Mouse (Mus musculus): Measurements from ENCODE around the gene Poglut1.

The Poglut1 gene

DNA sequence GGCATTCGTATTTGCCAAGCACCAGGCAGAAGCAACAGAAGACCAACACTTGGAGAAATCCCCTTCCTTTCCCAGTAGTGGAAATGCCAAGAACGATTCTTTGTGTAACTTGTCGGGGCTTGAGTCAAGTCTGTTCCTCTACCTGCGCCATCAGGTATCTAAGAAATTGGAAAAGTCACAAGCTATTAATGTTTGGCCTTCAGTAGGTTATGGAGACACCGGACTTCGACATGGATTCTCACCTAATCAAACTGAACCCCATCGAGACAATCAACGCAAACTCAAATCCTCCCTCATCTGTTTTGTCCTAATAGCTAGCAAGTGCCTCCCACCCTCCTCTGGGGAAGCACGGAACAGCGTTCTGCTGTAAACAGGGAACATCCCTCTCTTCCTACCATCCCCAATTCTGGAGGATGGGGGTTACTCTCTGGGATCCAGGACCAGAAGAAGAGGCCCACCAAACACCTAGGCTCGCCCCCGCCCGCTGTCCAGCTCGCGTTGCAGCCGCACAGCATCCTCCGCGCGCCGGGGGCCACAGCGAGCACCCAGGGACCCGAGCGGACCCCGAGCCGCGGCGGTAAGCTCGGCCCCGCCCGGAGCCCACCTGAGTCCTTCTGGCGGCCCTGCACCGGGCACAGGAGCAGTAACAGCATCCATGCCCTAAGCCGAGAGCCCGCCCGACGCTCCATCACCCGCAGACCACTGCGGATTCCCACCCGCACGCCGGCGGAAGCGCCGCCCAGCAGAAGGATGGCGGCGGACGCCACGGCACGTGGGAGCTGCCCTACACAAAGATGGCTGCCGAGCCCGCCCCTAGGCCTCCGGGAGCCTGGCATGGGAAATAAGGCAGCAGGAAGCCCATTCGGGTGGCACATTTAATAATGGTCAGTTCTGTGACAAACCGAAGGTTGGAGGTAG is at the start of gene Poglut1:
TSS of gene Poglut1 (minus strand) at position 780 of the 918 bp plus-strand sequence.
- peak; percentile 67 for DNase-seq (ENCODE audit: low read depth, low spot score)

DNA sequence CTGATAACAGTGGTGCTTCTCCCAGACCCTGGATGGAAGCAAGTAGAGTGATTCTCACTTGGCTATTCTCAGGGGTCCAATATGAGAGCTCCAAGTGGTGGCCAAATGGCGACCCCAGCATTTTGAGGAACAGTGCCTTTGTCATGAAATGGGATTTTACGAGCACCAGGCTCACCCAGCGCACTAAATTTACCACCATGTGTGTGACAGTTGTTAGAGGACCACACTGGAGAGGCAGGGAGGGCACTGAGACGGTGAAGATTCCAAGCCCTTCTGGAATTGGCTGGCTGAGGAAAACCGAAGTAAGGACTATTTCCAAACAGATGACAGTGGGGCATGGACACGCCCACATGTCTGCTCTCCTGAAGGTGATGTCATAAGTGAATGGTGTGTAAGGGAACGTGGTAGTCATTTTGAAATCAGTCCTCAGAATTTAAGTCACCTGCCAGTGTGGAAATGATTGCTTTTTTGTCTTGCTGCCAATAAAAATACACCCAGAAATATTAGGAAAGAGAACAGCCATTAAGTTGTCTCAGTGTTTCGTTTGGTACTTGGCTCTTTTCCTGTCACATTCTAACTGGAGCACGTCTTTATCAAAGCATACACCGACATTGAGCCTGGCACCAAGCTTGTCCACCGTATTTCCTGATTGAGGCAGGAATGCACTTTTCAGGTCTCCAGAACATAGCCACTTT is 49.1 kb upstream of the Poglut1 start:
- no peak for DNase-seq (ENCODE audit: low read depth, low spot score)

- no peak for DNase-seq (ENCODE audit: low read depth, low spot score)
Measured at GRCm38 (mm10) chr16:38596651-38597050, 46.6 kb upstream of the Poglut1 start.

- DNase-seq (ENCODE audit: low read depth, low spot score), result no peak
Measured at GRCm38 (mm10) chr16:38596099-38596498, 46.0 kb upstream of the Poglut1 start.

- DNase-seq (ENCODE audit: low read depth, low spot score), result no peak
Measured at GRCm38 (mm10) chr16:38594435-38594834, 44.4 kb upstream of the Poglut1 start.

GRCm38 (mm10) chr16:38592946-38593345 is 42.9 kb upstream of the Poglut1 start:
- DNase-seq (ENCODE audit: low read depth, low spot score), result no peak

GRCm38 (mm10) chr16:38592026-38592678 is 42.1 kb upstream of the Poglut1 start:
- peak; percentile 14 for DNase-seq (ENCODE audit: low read depth, low spot score)

GRCm38 (mm10) chr16:38591506-38591905 is 41.4 kb upstream of the Poglut1 start:
- no peak for DNase-seq (ENCODE audit: low read depth, low spot score)

- no peak for DNase-seq (ENCODE audit: low read depth, low spot score)
Measured at GRCm38 (mm10) chr16:38587572-38587971, 37.5 kb upstream of the Poglut1 start.

DNA sequence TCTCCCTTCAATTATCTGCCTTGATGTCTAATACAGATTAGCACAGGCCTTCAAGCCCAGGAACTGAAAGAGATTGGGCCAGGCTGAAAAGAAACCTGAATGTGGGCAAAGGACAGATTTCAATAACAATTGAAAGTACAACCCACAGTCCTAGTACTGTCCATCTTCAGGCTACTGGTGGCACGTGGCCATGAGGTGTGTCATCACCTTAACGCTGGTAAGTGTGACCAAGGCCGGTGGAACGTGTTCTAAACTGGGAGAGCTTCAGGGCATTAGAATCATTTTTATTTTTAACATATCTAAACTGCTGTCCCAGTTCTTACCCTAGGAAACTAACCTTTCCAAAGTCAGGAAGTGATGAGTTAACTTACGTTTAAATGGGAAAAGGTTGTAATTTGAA is 37.1 kb upstream of the Poglut1 start:
- no peak for DNase-seq (ENCODE audit: low read depth, low spot score)

DNA sequence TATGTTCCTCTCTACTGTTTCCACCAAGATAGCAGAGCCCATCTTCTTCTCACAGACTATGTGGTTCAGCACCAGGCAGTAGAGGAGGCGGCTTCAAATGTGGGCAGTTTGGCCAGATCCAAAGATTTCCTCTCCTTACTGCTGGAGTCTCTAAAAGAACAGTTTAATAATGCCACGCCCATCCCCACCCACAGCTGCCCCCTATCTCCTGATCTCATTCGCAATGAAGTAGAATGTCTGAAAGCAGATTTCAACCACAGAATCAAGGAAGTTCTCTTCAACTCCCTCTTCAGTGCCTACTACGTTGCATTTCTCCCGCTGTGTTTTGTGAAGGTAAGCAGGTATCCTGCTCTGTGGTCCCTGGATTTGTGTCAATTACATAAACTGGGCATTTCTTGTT is 35.1 kb upstream of the Poglut1 start:
- DNase-seq (ENCODE audit: low read depth, low spot score), result no peak

DNA sequence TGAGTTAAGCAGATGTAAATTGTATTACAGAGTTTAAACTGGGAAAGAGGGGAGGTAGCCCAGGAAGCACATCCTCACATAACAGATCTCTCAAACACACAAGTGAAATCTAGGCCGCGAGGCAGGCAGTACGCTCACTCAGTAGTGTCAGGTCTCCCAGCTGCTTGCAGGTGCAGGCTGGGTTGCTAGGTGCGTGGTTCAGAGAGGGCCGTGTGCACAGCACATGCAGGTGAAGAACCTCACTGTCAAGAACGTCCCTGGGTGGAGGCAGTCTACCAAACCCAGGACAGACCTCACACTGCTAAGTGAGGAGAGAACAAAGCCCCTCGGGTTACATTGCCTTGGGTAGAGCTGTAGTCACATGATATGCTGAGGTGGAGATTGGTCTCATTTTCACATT is 34.7 kb upstream of the Poglut1 start:
- DNase-seq (ENCODE audit: low read depth, low spot score), result no peak

DNA sequence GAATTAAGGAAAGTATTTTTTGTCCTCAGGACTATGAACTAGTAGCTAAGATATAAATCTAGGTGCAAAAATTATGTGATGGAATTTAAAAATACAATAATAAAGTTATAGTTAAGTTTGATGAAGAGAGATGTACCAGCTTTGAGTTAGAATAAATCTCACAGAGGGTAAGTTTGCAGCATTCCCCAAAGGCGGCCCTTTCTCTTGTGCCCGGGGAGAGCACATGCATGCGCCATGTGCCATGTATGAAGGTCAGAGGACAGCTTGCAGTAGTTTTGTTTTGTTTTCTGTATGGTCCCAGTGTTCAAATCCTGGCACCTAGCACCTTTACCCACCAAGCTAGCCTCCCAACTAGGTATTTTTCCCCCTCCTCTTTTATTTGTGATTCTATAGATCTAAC is 21.4 kb upstream of the Poglut1 start:
- no peak for DNase-seq (ENCODE audit: low read depth, low spot score)

- no peak for DNase-seq (ENCODE audit: low read depth, low spot score)
Measured at GRCm38 (mm10) chr16:38568192-38568591, 18.1 kb upstream of the Poglut1 start.

- DNase-seq (ENCODE audit: low read depth, low spot score), result no peak
Measured at GRCm38 (mm10) chr16:38563516-38563915, 13.5 kb upstream of the Poglut1 start.

GRCm38 (mm10) chr16:38562968-38563327 is 12.9 kb upstream of the Poglut1 start:
- no peak for DNase-seq (ENCODE audit: low read depth, low spot score)

DNA sequence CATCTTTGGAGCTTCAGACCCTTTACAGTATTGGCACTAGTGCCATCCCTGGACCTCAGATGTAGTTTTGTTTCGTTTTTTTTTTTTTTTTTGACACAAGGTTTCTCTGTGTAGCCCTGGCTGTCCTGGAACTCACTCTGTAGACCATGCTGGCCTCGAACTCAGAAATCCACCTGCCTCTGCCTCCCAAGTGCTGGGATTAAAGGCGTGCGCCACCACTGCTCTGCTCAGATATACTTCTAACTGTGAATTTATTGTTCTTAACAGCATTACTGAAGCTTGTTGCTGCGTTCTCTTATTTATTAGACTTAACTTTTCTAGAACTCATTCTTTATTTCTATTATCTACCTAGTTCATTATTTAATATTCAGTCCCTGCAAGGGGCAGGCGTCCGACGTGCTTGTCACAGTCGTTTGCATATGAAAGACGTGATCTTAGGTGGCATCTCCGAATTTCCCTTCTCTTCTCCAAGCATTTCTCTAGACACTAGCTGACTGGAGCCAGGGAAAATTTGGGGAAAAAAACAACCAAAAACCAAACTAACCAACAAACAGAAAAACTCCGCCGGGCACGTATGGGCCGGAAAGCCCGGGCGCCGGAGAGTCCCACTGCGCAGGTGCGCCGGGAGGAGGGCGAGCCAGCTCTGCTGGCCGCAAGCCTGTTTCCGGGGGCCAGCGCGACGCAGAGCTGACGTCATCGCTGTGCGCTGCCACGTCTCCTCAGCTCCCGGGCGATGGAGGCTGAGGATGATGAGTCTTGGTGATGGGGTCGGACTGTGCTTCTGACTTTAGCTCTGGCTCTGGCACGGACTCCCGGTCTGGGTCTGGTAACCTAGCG is 12.3 kb upstream of the Poglut1 start:
- DNase-seq (ENCODE audit: low read depth, low spot score), result peak; percentile 85

DNA sequence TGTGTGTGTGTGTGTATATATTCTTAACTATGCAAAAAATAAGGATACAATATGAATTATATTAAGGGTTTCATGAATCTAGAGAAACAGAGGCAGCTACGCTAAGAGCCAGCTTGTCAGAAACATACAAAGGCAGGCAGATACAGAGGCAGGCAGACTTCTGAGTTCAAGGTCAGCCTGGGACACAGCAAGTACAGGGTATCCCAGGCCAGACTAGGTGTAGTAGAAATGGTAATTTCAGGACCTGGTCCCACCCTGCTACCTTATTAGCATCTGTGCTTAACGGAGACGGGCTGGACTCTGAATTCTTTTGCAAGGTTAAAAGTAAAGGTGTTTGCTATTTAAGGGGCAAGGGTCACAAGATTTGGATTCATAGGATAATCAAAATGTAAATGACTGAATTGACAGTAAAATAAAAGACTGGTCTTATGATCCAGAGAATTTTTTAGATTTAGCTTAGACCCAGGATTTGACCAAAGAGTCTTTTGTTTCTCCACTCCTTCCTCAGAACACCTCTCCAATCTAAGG is 8.2 kb upstream of the Poglut1 start, which contains the start of gene Tmem39a:
TSS of gene Tmem39a (plus strand) at position 478 of the 528 bp plus-strand sequence.
- no peak for DNase-seq (ENCODE audit: low read depth, low spot score)

DNA sequence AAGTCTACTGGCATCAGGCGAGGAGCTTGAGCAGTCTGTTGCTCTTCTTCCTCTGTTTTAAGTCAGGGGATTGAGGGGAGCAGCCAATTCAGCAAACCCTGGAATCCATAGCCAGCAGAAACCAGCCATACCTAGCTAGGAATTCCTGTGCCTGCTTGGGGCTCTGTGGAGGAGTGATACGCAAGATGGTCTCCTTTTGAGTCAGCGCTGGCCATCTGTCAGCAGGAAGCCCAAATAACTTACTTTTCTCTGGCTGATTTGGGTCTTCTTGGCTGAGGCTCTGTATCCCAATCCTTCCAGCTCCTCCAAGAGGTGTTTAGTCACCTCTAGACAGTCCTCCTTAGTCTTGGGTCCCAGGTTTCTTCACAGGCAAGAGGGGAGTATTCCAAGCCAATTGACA is 5.9 kb upstream of the Poglut1 start:
- no peak for DNase-seq (ENCODE audit: low read depth, low spot score)

GRCm38 (mm10) chr16:38548000-38548399 is 2.1 kb downstream of the Poglut1 start:
- no peak for DNase-seq (ENCODE audit: low read depth, low spot score)

DNA sequence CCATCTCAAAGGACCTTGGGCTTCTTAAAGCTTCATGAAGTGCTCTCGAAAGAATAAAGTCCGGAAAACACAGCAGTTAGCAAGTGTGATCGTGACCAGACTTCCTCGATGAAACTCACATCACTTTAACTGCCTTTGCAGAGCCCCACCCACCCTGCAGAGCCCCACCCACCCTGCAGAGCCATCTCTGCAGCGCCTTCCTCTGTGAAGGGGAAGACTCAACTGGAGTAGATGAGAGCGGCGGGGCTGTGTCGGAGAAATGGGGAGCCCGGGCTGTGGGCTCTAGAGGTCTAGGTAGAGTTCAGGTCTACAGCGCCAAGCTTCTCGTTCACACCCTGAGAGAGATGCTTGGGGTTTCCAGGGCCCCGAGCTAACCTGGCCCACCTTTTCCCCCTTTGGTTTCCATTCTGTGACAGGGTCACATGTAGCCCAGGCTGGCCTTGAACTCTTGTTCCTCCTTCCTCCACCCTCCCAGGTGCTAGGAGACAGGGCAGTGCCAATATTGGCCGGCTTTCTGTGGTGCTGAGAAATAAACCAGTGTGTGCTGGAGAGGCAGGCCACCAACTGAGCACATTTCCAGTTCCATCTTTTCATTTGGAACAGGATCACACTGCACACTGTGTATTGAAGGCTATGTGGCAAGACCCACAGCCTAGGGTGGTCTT is 11.2 kb downstream of the Poglut1 start:
- DNase-seq (ENCODE audit: low read depth, low spot score), result no peak

Measured in brain, embryonic 18.5 days (tissue).